Mouse (Mus musculus) midbrain, embryonic 11.5 days (tissue): ENCODE measurements around the gene Marcksl1. TPM values are rescaled to one million over a fixed set of nuclear protein-coding genes. Genes with fewer than 3 reads are reported as not detected.
A peak's percentile ranks its signal among the peaks of the same experiment; 100 is the strongest.
"Not testable (repeated sequence)": the region's sequence is repeated elsewhere in the genome, so short reads cannot be mapped to it uniquely, and the experiment has no call there.

Source experiments
- ATAC-seq: fragments of 200-750 bp; cut with Nextera tagmentation; 2 replicates; pipeline ENCODE4 v1.8.0; 2017; ENCODE audit warnings: moderate TSS enrichment, moderate library complexity; ENCODE audit not compliant: low FRiP score
- DNase-seq: peaks from one replicate; pipeline ENCODE4 v3.0.0; 2015; ENCODE audit warnings: low spot score; ENCODE audit errors: missing footprints
- H3K27ac ChIP-seq: fragments of 300-500 bp; sonication (generic); 2 replicates; pipeline ENCODE4 v1.5.1; 2014; ENCODE audit warnings: low read depth, low read length
- H3K27me3 ChIP-seq: fragments of 300-500 bp; sonication (generic); 2 replicates; pipeline ENCODE4 v1.6.1; 2014; ENCODE audit warnings: mild to moderate bottlenecking, low read length, moderate library complexity, mixed read lengths; ENCODE audit not compliant: control insufficient read depth, insufficient read depth
- H3K36me3 ChIP-seq: fragments of 300-500 bp; sonication (generic); 2 replicates; pipeline ENCODE4 v1.6.1; 2014; ENCODE audit warnings: mild to moderate bottlenecking, low read length, moderate library complexity, mixed read lengths; ENCODE audit not compliant: control insufficient read depth, insufficient read depth
- H3K4me1 ChIP-seq: fragments of 300-500 bp; sonication (generic); 2 replicates; pipeline ENCODE4 v1.6.1; 2014; ENCODE audit warnings: low read length; ENCODE audit not compliant: control insufficient read depth, insufficient read depth
- H3K4me2 ChIP-seq: fragments of 300-500 bp; sonication (generic); 2 replicates; pipeline ENCODE4 v1.6.1; 2014; ENCODE audit warnings: mild to moderate bottlenecking, moderate library complexity
- H3K4me3 ChIP-seq: fragments of 300-500 bp; sonication (generic); 2 replicates; pipeline ENCODE4 v1.5.1; 2014; ENCODE audit warnings: low read depth, low read length
- H3K9ac ChIP-seq: fragments of 300-500 bp; sonication (generic); 2 replicates; pipeline ENCODE4 v1.6.1; 2014; ENCODE audit warnings: low read length
- H3K9me3 ChIP-seq: fragments of 300-500 bp; sonication (generic); 2 replicates; pipeline ENCODE4 v1.6.1; 2016; ENCODE audit warnings: low read length; ENCODE audit not compliant: control insufficient read depth
- WGBS: fragments of 180-500 bp; shearing (Covaris S2); extraction: QIAGEN DNeasy Blood & Tissue Kit; methylation state at CpG from one replicate; pipeline ENCODE4 v1.1.7; 2014; 5-methylcytosine and 5-hydroxymethylcytosine counted together
- polyA plus RNA-seq: library from polyadenylated mRNA; unstranded; fragments of >200 nt; fragmentation: Nextera tagmentation; extraction: Ambion mirVana; gene quantifications from 2 replicates; pipeline ENCODE4 v1.2.1, GENCODE M21; 2014

The Marcksl1 gene
- polyA plus RNA-seq, 1 experiment from 2014 or later: 1,974 TPM

DNA sequence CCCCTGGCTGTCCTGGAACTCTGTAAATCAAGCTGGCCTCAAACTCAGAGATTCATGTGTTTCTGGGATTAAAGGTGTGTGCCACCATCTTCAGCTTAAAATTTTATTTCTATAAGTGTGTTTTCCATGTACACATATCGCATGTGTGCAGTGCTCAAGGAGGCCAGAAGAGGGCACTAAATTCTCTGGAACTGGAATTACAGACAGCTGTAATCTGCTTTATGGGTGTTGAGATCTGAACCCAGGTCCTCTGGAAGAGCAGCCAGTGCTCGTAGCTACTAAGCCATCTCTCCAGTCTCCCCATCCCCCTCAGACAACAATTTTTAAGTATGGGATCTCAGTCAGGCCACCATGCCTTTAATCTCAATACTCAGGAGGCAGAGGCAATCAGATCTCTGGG lies 35.9 kb downstream of the Marcksl1 start:
- WGBS: 88% methylated on average over 2 of the region's 2 CpGs
- H3K27me3 ChIP-seq: no peaks in the 10 kb centered on the region

DNA sequence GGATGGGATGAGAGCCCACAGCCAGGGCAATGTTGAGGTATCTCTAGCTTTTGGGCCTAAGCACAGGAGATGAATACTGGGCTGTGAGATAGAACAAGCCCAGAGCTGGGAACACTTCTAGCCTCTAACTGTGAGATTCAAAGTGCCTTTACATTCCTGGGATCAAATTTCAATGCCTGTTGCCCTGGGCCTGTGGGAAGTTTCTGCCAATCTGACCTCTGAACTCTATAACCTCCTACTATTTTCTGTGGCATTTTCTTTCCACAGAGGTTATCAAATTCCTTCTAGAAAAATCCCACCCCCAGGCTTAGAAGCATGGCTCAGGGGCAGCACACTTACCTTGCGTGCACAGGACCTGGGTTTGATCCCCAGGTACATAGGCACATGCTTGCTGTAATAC lies 36.9 kb downstream of the Marcksl1 start:
- no peaks in the 10 kb centered on the region for H3K9me3 ChIP-seq
- no peak overlapping the region for H3K4me2 ChIP-seq
- ATAC-seq (no peak), DNase-seq (no peak)
- no peaks in the 10 kb centered on the region for H3K36me3 ChIP-seq
- H3K27me3 ChIP-seq: 0 out of 2 replicates have a peak, but pooled peaks cover 2% of the 10 kb centered on the region
- H3K4me3 ChIP-seq: no peak overlapping the region
- no peak overlapping the region for H3K27ac ChIP-seq
- WGBS: 65% methylated on average over 1 of the region's 1 CpGs
- no peak overlapping the region for H3K9ac ChIP-seq
- no peaks in the 10 kb centered on the region for H3K4me1 ChIP-seq

More for the DNA sequence above, 35.9 kb downstream of the Marcksl1 start:
- H3K4me3 ChIP-seq: no peak overlapping the region
- H3K9me3 ChIP-seq: no peaks in the 10 kb centered on the region
- H3K36me3 ChIP-seq: no peaks in the 10 kb centered on the region
- H3K4me2 ChIP-seq: no peak overlapping the region
- no peak for DNase-seq
- no peak for ATAC-seq
- H3K27ac ChIP-seq: no peak overlapping the region
- H3K4me1 ChIP-seq: no peaks in the 10 kb centered on the region
- no peak overlapping the region for H3K9ac ChIP-seq

DNA sequence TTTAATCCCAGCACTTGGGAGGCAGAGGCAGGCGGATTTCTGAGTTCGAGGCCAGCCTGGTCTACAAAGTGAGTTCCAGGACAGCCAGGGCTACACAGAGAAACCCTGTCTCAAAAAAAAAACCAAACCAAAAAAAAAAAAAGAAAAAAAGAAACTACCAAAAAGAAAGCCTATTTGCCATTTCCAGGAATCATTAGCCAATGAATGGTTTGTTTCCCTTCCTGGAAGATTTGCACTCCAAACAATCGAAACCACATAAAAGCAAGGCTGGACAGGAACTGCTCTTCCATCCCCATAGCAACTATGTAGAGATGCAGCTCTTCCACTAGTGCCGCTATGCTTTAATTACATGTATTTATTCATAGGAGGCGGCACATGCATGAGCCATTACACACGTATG lies 41.1 kb downstream of the Marcksl1 start:
- not testable (repeated sequence) for DNase-seq, ATAC-seq

DNA sequence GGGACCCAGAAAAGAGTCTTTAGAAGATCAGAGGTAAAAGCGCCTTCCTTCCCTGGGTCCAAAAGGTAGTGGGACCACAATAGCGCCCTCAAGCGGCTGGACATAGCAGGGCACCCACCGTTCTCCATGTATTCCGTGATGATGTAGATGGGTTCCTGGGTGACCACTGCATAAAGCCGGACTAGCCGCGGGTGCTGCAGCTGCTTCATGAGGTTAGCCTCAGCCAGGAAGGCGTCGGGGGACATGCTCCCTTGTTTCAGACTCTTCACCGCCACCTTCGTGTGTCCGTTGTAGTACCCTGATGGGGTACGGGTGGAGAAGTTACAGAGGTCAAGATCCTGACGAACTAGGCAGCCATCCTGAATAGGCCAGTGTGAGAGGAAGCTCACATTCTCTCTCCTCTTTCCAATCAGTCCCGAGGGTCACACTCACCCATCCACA lies 42.1 kb downstream of the Marcksl1 start:
- Histone ChIP-seq H3K9me3 (no peaks in the 10 kb centered on the region), H3K9ac (peak overlapping the region; percentile 60), H3K4me3 (peak overlapping the region; percentile 41), H3K36me3 (no peaks in the 10 kb centered on the region), H3K4me2 (peak overlapping the region; percentile 85), H3K27me3 (peaks cover 2% of the 10 kb centered on the region), H3K27ac (no peak overlapping the region), H3K4me1 (peaks cover 10% of the 10 kb centered on the region)
- WGBS: 2% methylated on average over 16 of the region's 16 CpGs
- DNase-seq (peak; percentile 93), ATAC-seq (peak; percentile 44; the same call in 1 of the 2 replicates)

More for the DNA sequence above, 41.1 kb downstream of the Marcksl1 start:
- H3K27ac ChIP-seq, H3K4me3 ChIP-seq, H3K9ac ChIP-seq, H3K4me1 ChIP-seq, H3K36me3 ChIP-seq, H3K9me3 ChIP-seq, H3K27me3 ChIP-seq, H3K4me2 ChIP-seq: not testable (repeated sequence)
- WGBS: 85% methylated on average over 6 of the region's 6 CpGs

DNA sequence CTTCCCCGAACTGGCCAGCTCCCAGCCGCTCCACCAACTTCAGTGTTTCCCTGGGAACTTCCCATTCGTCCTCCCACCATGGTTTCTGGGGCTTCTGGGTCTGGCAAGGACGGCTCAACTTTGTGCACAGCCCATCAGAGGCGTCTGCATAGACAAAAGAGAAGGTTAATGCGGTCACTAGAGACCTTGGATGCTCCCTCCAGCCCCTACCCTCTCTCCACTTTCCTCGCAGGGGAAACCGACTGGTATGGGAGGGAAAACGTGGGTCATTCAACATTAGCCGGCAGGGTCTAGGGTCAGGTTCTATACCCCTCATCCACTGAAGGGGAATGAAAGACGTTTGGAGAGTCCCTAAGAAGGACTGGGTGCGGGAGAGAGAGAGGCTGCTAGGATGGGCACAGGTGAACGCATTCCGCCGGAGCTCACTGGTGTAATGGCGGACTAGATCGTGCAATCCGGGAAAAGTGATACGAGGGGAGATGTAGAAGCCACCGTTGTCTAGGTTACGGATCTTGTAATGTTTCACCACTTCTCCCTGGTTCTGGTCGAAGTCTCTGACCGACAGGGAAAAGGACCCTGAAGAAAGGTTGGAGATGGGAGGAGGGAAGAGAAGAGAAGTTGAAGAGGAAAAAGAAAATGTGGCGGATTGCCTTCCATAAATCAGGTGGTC lies 42.6 kb downstream of the Marcksl1 start:
- peak overlapping the region; percentile 60 for H3K9ac ChIP-seq
- peak overlapping the region; percentile 41 for H3K4me3 ChIP-seq
- peaks cover 10% of the 10 kb centered on the region for H3K4me1 ChIP-seq
- peaks cover 2% of the 10 kb centered on the region for H3K27me3 ChIP-seq
- peak; percentile 77 for ATAC-seq
- no peak for DNase-seq
- WGBS: under 1% methylated on average over 24 of the region's 24 CpGs
- no peak overlapping the region for H3K27ac ChIP-seq
- H3K4me2 ChIP-seq: peak overlapping the region; percentile 85
- no peaks in the 10 kb centered on the region for H3K9me3 ChIP-seq
- H3K36me3 ChIP-seq: no peaks in the 10 kb centered on the region

DNA sequence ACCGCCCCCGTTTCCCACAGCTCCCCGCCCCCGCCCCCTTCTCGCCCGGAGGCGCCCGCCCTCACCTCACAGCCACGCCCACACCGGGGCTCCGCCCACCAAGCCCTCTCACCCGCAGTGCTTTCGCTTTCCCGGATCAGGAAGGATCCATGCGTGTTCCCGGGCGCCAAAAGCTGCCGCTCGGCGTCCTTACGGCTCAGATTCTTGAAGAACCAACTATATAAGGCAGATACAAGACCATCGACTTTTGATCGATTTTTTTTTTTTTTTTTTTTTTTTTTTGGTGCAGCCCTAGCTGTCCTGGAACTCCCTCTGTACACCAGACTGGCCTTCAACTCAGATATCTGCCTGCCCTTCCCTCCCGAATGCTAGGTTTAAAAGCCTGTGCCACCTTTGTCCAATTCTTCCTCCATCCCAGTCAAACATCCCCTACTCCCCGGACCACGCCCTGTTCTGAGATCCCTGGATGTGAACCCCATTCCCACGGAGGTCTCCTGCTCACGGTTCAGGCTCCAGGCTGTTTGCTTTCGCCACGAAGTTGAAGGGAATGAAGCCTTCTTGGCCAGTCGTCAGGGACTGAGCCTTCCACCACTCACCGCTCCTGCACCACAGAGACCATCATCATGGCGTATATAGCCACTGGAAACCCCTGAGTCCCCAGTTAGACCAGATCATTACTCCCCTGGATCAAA lies 43.3 kb downstream of the Marcksl1 start:
- DNase-seq (peak; percentile 99), ATAC-seq (peak; percentile 83)
- H3K9me3 ChIP-seq: no peaks in the 10 kb centered on the region
- peaks cover 10% of the 10 kb centered on the region for H3K4me1 ChIP-seq
- peaks cover 2% of the 10 kb centered on the region for H3K27me3 ChIP-seq
- no peaks in the 10 kb centered on the region for H3K36me3 ChIP-seq
- H3K4me2 ChIP-seq: peak overlapping the region; percentile 85
- H3K9ac ChIP-seq: peak overlapping the region; percentile 22; the same call in 1 of the 2 replicates
- whole genome bisulfite sequencing: 9% methylated on average over 32 of the region's 33 CpGs
- H3K27ac ChIP-seq: no peak overlapping the region
- H3K4me3 ChIP-seq: peak overlapping the region; percentile 41

DNA sequence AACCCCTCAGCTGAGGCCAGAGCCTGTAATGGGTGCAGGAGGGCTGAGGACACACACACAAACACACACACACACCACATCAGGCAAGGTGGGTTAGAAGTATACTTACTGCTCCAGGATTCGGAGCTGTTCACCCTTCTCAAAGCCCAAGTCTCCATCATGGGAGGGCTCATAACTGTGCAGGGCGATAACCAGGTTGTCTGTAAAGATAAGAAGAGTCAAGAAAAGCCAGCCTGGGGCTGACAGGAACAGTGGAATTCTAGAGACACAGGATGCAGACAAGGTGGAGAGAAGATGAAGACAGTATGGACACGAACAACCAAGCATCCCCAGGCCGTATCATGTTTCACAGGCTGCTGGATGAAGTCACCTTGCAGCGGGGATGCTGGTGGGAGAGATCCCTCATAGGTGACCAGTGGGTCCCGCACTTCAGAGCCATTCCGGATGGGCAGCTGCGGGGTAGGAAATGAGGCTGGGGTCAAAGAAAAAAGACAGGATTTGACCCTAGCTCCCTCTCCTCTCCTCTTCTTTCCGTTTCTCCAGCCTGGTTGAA lies 44.0 kb downstream of the Marcksl1 start:
- Histone ChIP-seq H3K27ac (no peak overlapping the region), H3K36me3 (no peaks in the 10 kb centered on the region), H3K4me1 (peaks cover 10% of the 10 kb centered on the region), H3K27me3 (peaks cover 2% of the 10 kb centered on the region), H3K9me3 (no peaks in the 10 kb centered on the region), H3K4me2 (peak overlapping the region; percentile 85; the same call in 1 of the 2 replicates), H3K9ac (no peak overlapping the region; the same call in 1 of the 2 replicates), H3K4me3 (no peak overlapping the region)
- DNase-seq: no peak
- 84% methylated on average over 9 of the region's 9 CpGs for WGBS
- ATAC-seq: no peak

DNA sequence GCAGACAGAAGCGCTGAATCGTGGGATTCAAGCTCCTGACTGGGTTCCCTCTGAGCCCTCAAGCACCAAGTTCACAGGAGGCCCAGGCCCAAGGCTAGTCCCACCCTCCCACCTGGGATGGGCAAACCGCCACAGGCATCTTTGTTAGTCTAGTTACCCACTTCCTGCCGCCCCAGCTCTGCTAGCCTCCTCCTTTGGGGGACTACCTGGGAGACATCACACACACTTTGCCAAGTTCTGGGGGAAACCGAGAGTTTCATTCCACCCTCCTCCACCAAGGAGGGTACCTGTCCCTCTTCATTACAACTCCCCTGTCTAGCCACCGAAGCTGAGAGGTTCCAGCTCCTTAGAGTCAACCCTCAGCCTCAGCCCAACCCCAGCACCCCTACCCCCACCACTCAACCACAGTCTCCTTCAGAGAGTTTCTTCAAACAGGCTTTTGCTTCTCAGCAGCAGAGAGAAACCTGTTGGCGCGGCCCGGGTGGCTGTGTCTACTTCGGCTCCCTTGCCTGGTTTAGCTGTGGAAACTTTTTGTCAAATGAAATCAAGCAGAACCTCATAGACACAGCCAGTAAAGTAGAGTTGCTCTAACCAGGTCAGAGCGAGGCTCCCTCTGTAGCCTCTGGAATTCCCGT lies 45.1 kb downstream of the Marcksl1 start:
- Histone ChIP-seq H3K27ac (no peak overlapping the region), H3K4me2 (no peak overlapping the region), H3K4me3 (no peak overlapping the region), H3K9ac (no peak overlapping the region), H3K36me3 (no peaks in the 10 kb centered on the region), H3K9me3 (no peaks in the 10 kb centered on the region), H3K27me3 (peaks cover 2% of the 10 kb centered on the region), H3K4me1 (peaks cover 10% of the 10 kb centered on the region)
- WGBS: 84% methylated on average over 12 of the region's 12 CpGs
- no peak for ATAC-seq
- DNase-seq: no peak
